Mouse (Mus musculus): ENCODE data around the gene Faap20.

The Faap20 gene

DNA sequence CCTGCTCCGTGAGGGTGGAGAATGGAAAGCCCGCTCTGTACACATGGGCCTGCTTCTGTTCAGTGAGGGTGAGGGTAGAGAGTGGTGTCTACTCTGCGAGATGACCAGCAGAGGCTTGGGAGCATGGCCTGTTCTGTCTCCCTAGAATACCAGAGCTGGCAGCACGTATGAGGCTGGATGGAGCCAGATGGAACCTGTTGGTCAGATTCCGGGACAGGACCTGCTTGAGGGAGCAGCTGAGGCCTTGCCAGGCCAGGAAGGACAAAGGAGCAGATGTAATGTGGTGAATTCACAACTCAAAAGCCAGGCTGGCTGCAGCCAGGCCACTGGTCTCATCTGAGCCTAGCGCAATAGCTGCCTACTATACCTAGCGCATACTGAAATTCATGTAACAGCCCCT lies 40.4 kb downstream of the Faap20 start:
- DNase-seq, result peak; percentile 62

DNA sequence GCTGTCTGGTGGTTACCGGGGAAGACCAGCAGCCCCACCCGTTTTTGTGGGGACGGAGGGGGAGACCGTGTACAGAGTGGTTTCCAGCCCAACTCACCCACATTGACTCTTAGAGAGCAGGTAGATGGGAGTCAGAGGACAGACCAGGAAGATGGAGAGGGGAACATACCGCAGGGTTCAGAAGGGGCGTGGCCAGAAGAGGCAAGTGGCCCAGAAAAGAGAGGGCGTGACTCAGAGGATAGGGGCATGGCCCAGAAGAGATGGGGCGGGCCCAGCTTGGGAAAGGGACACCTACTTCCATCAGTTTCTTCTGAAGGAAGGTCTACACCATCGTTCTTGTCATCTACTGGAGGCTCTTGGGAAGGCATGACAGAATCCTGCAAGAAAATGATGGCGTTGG lies 43.3 kb downstream of the Faap20 start:
- no peak for DNase-seq

DNA sequence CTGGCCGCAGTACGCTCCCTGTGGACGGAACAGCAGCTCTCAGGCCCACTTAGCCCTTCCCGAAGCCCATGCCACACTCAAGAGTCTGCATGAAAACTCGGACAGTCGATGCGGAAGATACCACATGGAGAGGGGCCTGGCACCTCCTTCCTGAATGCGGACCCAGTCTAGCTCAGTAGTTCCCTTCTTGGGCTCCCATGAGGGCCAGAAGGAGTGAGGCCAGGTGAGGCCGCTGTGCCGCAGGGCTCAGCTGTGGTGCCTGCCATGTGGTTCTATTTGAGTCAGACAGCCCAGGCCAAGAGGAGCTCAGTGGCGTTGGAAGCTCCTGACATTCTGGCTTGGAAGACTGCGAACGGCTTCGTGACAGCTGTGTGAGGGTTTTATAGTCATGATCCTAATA lies 44.8 kb downstream of the Faap20 start:
- DNase-seq, result no peak

DNA sequence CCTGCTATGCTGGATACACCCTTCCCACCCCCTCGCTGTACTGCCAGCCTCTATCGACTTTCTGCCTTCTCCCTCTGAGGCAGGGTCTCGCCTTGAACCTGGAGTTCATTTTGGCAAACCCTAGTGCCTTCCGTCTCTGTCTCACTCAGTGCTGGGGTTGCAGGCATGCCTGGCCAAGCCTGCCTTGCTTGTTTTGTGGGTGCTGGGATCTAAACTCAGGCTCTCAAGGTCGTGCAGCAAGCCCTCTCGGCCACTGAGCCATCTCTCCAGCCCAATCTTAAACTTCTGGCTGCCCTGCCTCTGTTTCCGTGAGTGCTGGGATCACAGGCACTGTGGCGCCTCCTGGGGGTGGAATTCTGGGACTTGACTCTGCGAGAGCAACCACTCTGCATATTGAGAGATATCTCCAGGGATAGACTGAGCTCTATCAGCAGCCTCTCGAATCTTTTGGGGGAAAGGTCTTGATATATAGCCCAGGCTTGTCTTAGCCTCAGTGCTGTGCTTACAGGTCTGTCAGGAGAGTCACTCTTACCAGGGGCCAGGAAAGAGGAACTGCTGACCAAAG lies 45.5 kb downstream of the Faap20 start:
- no peak for DNase-seq

DNA sequence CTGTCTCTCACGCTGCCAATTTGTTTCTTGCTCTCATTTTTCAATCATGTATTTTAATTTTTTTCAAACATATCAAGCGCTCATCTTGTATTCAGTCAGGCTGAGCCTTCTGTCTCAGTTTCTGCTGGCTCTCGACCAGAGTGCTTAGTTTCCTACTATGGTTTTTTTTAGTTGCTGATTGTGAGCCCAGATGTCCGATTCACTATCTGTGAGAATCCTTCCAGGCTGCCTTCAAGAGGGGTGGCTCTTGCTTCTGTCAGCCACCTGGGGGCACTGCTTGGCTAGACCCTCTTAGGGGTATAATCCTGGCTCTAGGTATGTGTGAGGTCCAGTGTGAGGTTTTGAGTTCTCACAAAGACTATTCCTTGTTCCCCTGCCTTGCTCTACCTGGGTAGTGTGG lies 46.4 kb downstream of the Faap20 start:
- DNase-seq, result no peak

DNA sequence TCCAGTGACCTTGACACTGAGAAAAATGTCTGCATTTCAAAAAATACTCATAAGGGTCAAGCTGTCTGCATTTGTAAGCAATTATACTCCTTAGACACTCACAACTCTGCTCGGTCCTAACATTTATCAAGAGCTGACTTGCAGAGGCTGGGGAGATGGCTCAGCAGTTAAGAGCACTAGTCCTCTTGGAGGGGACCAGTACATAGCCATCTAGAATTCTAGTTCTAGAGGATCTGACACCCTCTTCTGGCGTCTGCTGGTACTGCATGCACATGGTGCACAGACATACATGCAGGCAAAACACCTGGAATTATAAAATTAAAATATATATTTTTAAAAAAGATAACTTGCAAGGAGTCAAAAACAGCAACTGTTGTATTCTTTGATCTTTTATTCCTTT lies 47.5 kb downstream of the Faap20 start:
- no peak for DNase-seq

DNA sequence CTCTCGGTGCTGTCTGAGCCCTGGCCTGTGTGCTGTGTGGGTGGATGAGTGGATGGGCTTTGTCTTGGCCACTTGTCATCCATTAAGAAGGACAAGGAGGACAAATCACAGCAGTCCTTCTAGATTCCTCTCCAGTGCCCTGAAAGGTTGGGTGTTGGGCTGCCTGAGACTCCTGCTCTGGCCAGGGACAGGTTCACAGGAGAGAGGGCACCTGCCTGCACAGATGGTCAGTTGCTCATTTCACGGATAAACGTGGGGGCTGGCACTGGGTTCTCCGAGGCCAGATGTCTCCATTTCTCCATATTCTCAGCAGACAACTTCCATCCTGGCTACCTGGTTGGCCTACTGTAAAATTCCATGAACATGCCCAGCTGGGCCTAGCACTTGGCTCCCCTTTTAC lies 49.2 kb downstream of the Faap20 start:
- no peak for DNase-seq

DNA sequence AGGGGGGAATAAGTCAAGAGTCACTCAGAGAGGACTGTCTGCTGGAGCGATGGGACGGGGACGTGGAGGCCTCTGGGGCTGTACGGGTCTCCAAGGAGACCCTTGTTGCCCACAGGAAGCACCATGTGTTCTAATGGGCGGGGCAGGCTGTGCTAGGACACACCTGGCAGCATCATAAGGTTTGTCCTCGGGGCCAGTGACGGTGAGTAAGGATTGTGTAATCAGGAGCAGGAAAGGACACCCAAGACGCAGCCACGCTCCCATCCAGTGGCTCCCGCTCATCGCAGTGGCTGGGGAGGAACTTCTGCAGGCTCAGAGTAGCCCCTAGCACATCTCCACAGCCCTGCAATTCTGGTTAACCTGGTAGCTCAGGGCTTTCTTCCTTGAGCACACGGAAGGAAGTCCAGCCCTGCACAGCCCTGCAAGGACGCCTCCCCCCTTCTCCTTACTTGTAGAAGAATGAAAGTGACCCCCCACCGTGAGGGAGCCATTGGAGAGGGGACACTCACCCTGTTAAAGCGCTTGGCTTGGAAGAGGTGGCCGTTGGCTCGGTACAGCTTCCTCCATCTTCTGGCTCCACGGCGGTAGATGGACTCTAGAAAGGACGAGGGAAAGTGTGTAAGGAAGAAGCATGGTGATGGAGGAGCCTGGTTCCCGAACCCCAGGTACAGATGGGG lies 51.0 kb downstream of the Faap20 start:
- DNase-seq, result no peak

DNA sequence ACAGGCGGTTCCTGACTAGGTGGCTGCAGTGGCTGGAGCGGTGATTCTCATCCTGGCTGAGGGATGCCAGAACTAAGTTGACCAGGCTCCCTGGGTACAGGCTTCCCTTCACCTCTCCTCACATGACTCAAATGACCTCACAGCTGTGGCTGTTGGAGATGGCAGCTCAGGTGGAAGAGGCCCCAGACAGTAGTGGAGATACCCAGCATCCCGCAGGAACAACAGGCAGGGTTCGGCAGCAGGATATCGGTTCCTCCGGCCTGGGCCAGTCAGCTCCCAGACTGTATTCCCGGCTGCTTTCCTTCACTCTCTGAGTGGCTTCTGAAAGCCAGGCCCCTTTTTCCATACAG lies 51.5 kb downstream of the Faap20 start:
- DNase-seq, result no peak

DNA sequence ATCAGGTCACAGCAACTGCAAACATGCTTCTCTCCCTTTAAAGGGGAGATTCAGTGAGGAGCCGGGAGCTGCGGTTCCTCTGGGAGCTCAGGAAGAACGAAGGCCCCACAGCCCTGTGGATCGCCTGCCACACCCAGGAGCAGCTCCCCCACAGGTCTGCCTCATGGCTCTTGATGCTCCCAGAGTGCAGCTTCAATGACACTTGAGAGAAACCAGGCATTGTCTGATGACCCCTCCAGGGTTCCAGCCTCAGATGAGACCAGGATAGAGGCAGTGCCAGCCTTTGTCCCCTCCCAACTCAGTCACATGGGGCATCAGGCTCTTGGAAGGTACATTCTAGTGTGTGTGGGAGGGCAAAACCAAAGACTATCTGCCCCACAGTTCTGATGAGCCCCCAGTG lies 52.4 kb downstream of the Faap20 start:
- no peak for DNase-seq

DNA sequence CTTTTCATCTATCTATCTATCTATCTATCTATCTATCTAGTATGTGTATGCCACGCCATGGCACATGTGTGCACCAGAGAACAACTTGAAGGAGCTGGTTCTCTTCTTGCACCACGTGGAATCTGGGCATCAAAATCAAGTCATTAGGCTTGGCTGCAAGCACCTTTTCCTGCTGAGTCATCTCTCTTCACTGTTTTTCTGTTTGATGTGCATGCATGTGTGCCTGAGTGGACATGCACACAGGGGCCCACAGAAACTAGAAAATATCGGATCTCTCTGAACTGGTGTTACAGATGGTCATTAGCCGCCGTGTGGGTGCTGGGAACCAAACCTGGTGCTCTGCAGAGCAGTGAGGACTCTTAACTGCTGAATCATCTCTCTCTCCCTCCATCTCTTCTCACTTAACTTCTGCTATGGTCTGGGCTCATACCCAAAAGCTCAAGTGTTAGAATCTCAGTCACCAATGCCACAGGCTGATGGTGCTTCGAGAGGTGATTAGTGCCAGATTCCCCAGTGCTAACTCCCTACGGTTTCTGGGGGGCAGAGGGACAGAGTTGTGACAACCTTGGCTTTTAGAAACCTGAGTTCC lies 55.0 kb downstream of the Faap20 start:
- no peak for DNase-seq

DNA sequence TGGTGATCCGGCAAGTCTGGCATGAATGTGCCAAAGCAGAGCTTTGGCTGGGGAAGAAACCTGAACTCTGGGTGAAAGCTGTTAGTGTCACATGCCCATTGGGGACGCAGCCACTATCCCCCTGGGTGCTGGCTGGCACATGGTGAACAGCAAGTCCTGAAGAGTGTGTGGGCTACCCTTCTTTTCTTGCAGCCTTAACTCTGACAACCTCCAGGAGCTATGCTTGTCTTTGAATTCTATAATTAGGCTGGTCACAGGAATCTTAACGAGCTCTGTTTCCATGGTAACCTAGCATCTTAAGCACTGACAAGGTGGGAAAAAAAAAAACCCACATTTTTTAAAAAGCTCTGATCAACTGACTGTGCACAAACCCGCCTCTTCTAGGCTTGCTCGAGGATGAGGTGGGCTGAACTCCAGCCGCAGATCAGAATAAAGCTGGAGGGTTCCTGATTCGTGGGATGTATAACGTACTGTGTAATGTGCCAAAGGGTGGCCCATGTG lies 56.0 kb downstream of the Faap20 start:
- DNase-seq, result no peak
